Mouse (Mus musculus) forebrain, postnatal 0 days (tissue): ENCODE measurements around the gene Dnajc2. TPM values are rescaled to one million over a fixed set of nuclear protein-coding genes. Genes with fewer than 3 reads are reported as not detected.
"Not testable (repeated sequence)": the region's sequence is repeated elsewhere in the genome, so short reads cannot be mapped to it uniquely, and the experiment has no call there.

Experiments
- ATAC-seq: fragments of 200-750 bp; cut with Nextera tagmentation; 2 replicates; pipeline ENCODE4 v1.8.0; 2017; ENCODE audit warnings: mild to moderate bottlenecking, moderate library complexity
- DNase-seq: peaks from one replicate; pipeline ENCODE4 v3.0.0-alpha.2; 2015
- H3K27ac ChIP-seq: fragments of 300-500 bp; sonication (generic); 2 replicates; pipeline ENCODE4 v1.5.1; 2014; ENCODE audit warnings: low read depth, mild to moderate bottlenecking, antibody characterized with exemption, low read length, moderate library complexity, mixed read lengths
- H3K27me3 ChIP-seq: fragments of 300-500 bp; sonication (generic); 2 replicates; pipeline ENCODE4 v1.6.1; 2014; ENCODE audit warnings: mild to moderate bottlenecking, low read length, mixed read lengths; ENCODE audit not compliant: insufficient read depth
- H3K36me3 ChIP-seq: fragments of 300-500 bp; sonication (generic); 2 replicates; pipeline ENCODE4 v1.6.1; 2014; ENCODE audit warnings: mild to moderate bottlenecking, moderate library complexity; ENCODE audit not compliant: insufficient read depth
- H3K4me1 ChIP-seq: fragments of 300-500 bp; sonication (generic); 2 replicates; pipeline ENCODE4 v1.6.1; 2014; ENCODE audit warnings: antibody characterized with exemption; ENCODE audit not compliant: insufficient read depth
- H3K4me2 ChIP-seq: fragments of 300-500 bp; sonication (generic); 2 replicates; pipeline ENCODE4 v1.6.1; 2014; ENCODE audit warnings: low read depth, mild to moderate bottlenecking, moderate library complexity
- H3K4me3 ChIP-seq: fragments of 300-500 bp; sonication (generic); 2 replicates; pipeline ENCODE4 v1.5.1; 2014; ENCODE audit warnings: low read depth, low read length, mixed read lengths
- H3K9ac ChIP-seq: fragments of 300-500 bp; sonication (generic); 2 replicates; pipeline ENCODE4 v1.6.1; 2014; ENCODE audit warnings: mild to moderate bottlenecking
- H3K9me3 ChIP-seq: fragments of 300-500 bp; sonication (generic); 2 replicates; pipeline ENCODE4 v1.6.1; 2016; ENCODE audit warnings: low read length
- CTCF ChIP-seq: sonication (generic); IDR thresholded peaks from 2 replicates; pipeline ENCODE4 v1.5.1; 2016; ENCODE audit warnings: antibody characterized with exemption, control low read depth, low read depth
- WGBS: fragments of 180-500 bp; shearing (Covaris S2); extraction: QIAGEN DNeasy Blood & Tissue Kit; methylation state at CpG from one replicate; pipeline ENCODE4 v1.1.7; 2014; 5-methylcytosine and 5-hydroxymethylcytosine counted together
- polyA plus RNA-seq: library from polyadenylated mRNA; unstranded; fragments of >200 nt; fragmentation: Nextera tagmentation; extraction: Ambion mirVana; gene quantifications from 2 replicates; pipeline ENCODE4 v1.2.1, GENCODE M21; 2015
- total RNA-seq: library from RNA; depleted of rRNA; stranded (reverse); fragments of >200 nt; gene quantifications from 2 replicates; pipeline ENCODE4 v1.2.3, GENCODE M21; 2014; rRNA removed

Dnajc2 gene
- total and polyA plus RNA-seq, 2 experiments from 2014 or later, result 42.7 to 73.1 TPM

- WGBS, result 16% methylated on average over 1 of the region's 1 CpGs
- Histone ChIP-seq H3K9me3 (no peaks in the 10 kb centered on the region), H3K4me2 (no peak overlapping the region), H3K9ac (no peak overlapping the region), H3K27me3 (no peaks in the 10 kb centered on the region), H3K27ac (0 out of 2 replicates have a peak overlapping the region, but pooled peaks have one; percentile 1), H3K36me3 (no peaks in the 10 kb centered on the region), H3K4me1 (0 out of 2 replicates have a peak, but pooled peaks cover 3% of the 10 kb centered on the region), H3K4me3 (no peak overlapping the region)
- no peak for DNase-seq
- TF ChIP-seq CTCF, result no peak
- ATAC-seq, result no peak
Measured at GRCm38 (mm10) chr5:21724427-21724826, 60.6 kb downstream of the Dnajc2 start.

- Histone ChIP-seq H3K27ac (no peak overlapping the region), H3K4me3 (no peak overlapping the region), H3K4me1 (no peaks in the 10 kb centered on the region), H3K9ac (no peak overlapping the region), H3K27me3 (no peaks in the 10 kb centered on the region), H3K4me2 (no peak overlapping the region), H3K36me3 (no peaks in the 10 kb centered on the region), H3K9me3 (no peaks in the 10 kb centered on the region)
- TF ChIP-seq CTCF, result no peak
- ATAC-seq, result no peak
- 93% methylated on average over 2 of the region's 2 CpGs for WGBS
- DNase-seq, result no peak
Measured at GRCm38 (mm10) chr5:21719209-21719608, 65.8 kb downstream of the Dnajc2 start.

GRCm38 (mm10) chr5:21718546-21718945 is 66.5 kb downstream of the Dnajc2 start:
- no peak for TF ChIP-seq CTCF
- H3K4me3 ChIP-seq, result no peak overlapping the region
- H3K36me3 ChIP-seq, result no peaks in the 10 kb centered on the region
- no peak overlapping the region for H3K27ac ChIP-seq
- no peaks in the 10 kb centered on the region for H3K9me3 ChIP-seq
- no peaks in the 10 kb centered on the region for H3K27me3 ChIP-seq
- WGBS, result 86% methylated on average over 5 of the region's 5 CpGs
- H3K9ac ChIP-seq, result no peak overlapping the region
- ATAC-seq (no peak), DNase-seq (no peak)
- H3K4me2 ChIP-seq, result no peak overlapping the region
- no peaks in the 10 kb centered on the region for H3K4me1 ChIP-seq

GRCm38 (mm10) chr5:21717165-21717715 is 67.8 kb downstream of the Dnajc2 start:
- H3K4me3 ChIP-seq, result no peak overlapping the region
- DNase-seq, result peak; percentile 9
- TF ChIP-seq CTCF, result no peak
- H3K9me3 ChIP-seq, result no peaks in the 10 kb centered on the region
- no peaks in the 10 kb centered on the region for H3K4me1 ChIP-seq
- WGBS, result 56% methylated on average over 10 of the region's 10 CpGs
- no peaks in the 10 kb centered on the region for H3K27me3 ChIP-seq
- no peak overlapping the region for H3K4me2 ChIP-seq
- H3K9ac ChIP-seq, result no peak overlapping the region
- peak; percentile 48 for ATAC-seq
- H3K27ac ChIP-seq, result no peak overlapping the region
- no peaks in the 10 kb centered on the region for H3K36me3 ChIP-seq

GRCm38 (mm10) chr5:21714447-21714846 is 70.6 kb downstream of the Dnajc2 start:
- no peaks in the 10 kb centered on the region for H3K9me3 ChIP-seq
- H3K36me3 ChIP-seq, result no peaks in the 10 kb centered on the region
- no peak overlapping the region for H3K27ac ChIP-seq
- H3K4me3 ChIP-seq, result no peak overlapping the region
- no peak for TF ChIP-seq CTCF
- no peaks in the 10 kb centered on the region for H3K4me1 ChIP-seq
- no peak for ATAC-seq
- DNase-seq, result no peak
- no peak overlapping the region for H3K4me2 ChIP-seq
- WGBS, result 96% methylated on average over 4 of the region's 4 CpGs
- no peaks in the 10 kb centered on the region for H3K27me3 ChIP-seq
- H3K9ac ChIP-seq, result no peak overlapping the region

GRCm38 (mm10) chr5:21712127-21712715 is 72.8 kb downstream of the Dnajc2 start:
- Histone ChIP-seq H3K9ac (no peak overlapping the region), H3K4me1 (no peaks in the 10 kb centered on the region), H3K4me3 (no peak overlapping the region), H3K27me3 (no peaks in the 10 kb centered on the region), H3K36me3 (no peaks in the 10 kb centered on the region), H3K4me2 (no peak overlapping the region), H3K27ac (no peak overlapping the region), H3K9me3 (no peaks in the 10 kb centered on the region)
- 67% methylated on average over 13 of the region's 13 CpGs for WGBS
- ATAC-seq (no peak), DNase-seq (no peak)
- no peak for TF ChIP-seq CTCF

- not testable (repeated sequence) for H3K4me3 ChIP-seq, H3K27me3 ChIP-seq, H3K36me3 ChIP-seq, DNase-seq, H3K9ac ChIP-seq, H3K4me1 ChIP-seq, H3K9me3 ChIP-seq, H3K4me2 ChIP-seq, ATAC-seq, H3K27ac ChIP-seq
- WGBS, result 77% methylated on average over 8 of the region's 8 CpGs
Measured at GRCm38 (mm10) chr5:21708011-21708410, 77.0 kb downstream of the Dnajc2 start.

Other genes with a start within 250 kb of the Dnajc2 start
- gene Lrrc17, start 241.7 kb downstream of the Dnajc2 start, total RNA-seq, result 2.0 and 7.9 TPM in 2 replicates
- 3.1 and 4.9 TPM in 2 replicates for gene Lrrc17, start 241.7 kb downstream of the Dnajc2 start, polyA plus RNA-seq
- gene Fbxl13, start 139.6 kb downstream of the Dnajc2 start, total RNA-seq, result 0.29 and 0.46 TPM in 2 replicates
- 0.43 and 0.46 TPM in 2 replicates for gene Fbxl13, start 139.6 kb downstream of the Dnajc2 start, polyA plus RNA-seq
- 108 and 118 TPM in 2 replicates for gene Armc10, start 139.4 kb downstream of the Dnajc2 start, total RNA-seq
- 48.8 and 51.0 TPM in 2 replicates for gene Armc10, start 139.4 kb downstream of the Dnajc2 start, polyA plus RNA-seq
- gene Napepld, start 83.9 kb downstream of the Dnajc2 start, total RNA-seq, result 2.7 and 3.7 TPM in 2 replicates
- 1.1 TPM in 2 replicates for gene Napepld, start 83.9 kb downstream of the Dnajc2 start, polyA plus RNA-seq
- gene Pmpcb, start 48.1 kb downstream of the Dnajc2 start, total RNA-seq, result 94.9 and 102 TPM in 2 replicates
- gene Pmpcb, start 48.1 kb downstream of the Dnajc2 start, polyA plus RNA-seq, result 64.7 and 68.6 TPM in 2 replicates
- 48.8 and 52.7 TPM in 2 replicates for gene Psmc2, start within 50 bp of the Dnajc2 start, total RNA-seq
- gene Psmc2, start within 50 bp of the Dnajc2 start, polyA plus RNA-seq, result 182 and 195 TPM in 2 replicates
- gene Slc26a5, start 80.4 kb upstream of the Dnajc2 start, total RNA-seq, result 0.08 and 0.38 TPM in 2 replicates
- 0.21 and 0.35 TPM in 2 replicates for gene Slc26a5, start 80.4 kb upstream of the Dnajc2 start, polyA plus RNA-seq